ENCODE assay signal across 14 mouse cellular contexts in genomic region chr10:128297221-128297620, GRCm38 (mm10). TPM values are rescaled to one million over a fixed set of nuclear protein-coding genes. Genes with fewer than 3 reads are reported as not detected.
DNase-seq lines count a peak whose midpoint lies in the region; ATAC-seq lines count a peak whose summit lies in the region.
"Had no signal": no experiment of that assay in that cellular context is flagged by ENCODE, and none has a peak within 500 bp of the region (broad histone marks: within the 10 kb centered on the region; RNA-seq: fewer than 3 reads in every experiment).

No protein-coding gene starts in this region.

- no peak overlapping the region for H3K4me3 ChIP-seq in kidney, embryonic 16.5 days (ENCODE audit: low read length)
- H3K4me3 ChIP-seq: midbrain, embryonic 15.5 days; neural tube, embryonic 15.5 days had no signal

- peaks cover 2% of the 10 kb centered on the region; the same call in 1 of the 2 replicates for H3K4me1 ChIP-seq in kidney, embryonic 16.5 days (ENCODE audit: insufficient read depth, low read length)

- H3K36me3 ChIP-seq in kidney, embryonic 16.5 days (ENCODE audit: insufficient read depth, low read length) = 0 out of 2 replicates have a peak, but pooled peaks cover 3% of the 10 kb centered on the region
- H3K36me3 ChIP-seq: midbrain, embryonic 15.5 days had no signal

- DNase-seq in adrenal gland, postnatal 14 days = peak; percentile 63
- DNase-seq in adrenal gland, adult 8-10 months = no peak
- no peak for DNase-seq in kidney, adult 11 months
- peak; percentile 85 for DNase-seq in MN1 (ENCODE audit: low spot score)
- DNase-seq in cerebellum, postnatal 10 days = peak; percentile 83 to 87
- DNase-seq in gastrocnemius, adult 18-20 months (ENCODE audit: low spot score) = no peak
- DNase-seq in urinary bladder, postnatal 4 days (ENCODE audit: low spot score in 2 of 2) = no peak
- DNase-seq: lung, adult 18-20 months had no signal

- H3K4me2 ChIP-seq in kidney, embryonic 16.5 days (replicated peaks; ENCODE audit: low read depth, low read length) = no peak overlapping the region
- H3K4me2 ChIP-seq: midbrain, embryonic 15.5 days; neural tube, embryonic 15.5 days had no signal

- WGBS in kidney, embryonic 16.5 days = 73% methylated on average over 4 of the region's 4 CpGs

- H3K9me3 ChIP-seq in kidney, embryonic 16.5 days (ENCODE audit: low read length) = no peaks in the 10 kb centered on the region
- H3K9me3 ChIP-seq: midbrain, embryonic 15.5 days; neural tube, embryonic 15.5 days had no signal

- ATAC-seq in kidney, embryonic 16.5 days (ENCODE audit: low FRiP score, low TSS enrichment) = no peak
- ATAC-seq: midbrain, embryonic 15.5 days had no signal

- H3K9ac ChIP-seq in kidney, embryonic 16.5 days (replicated peaks; ENCODE audit: low read length) = 0 out of 2 replicates have a peak overlapping the region, but pooled peaks have one; percentile 49
- H3K9ac ChIP-seq: midbrain, embryonic 15.5 days; neural tube, embryonic 15.5 days had no signal

- no peaks in the 10 kb centered on the region for H3K27me3 ChIP-seq in kidney, embryonic 16.5 days (ENCODE audit: insufficient read depth, low read length)
- H3K27me3 ChIP-seq: midbrain, embryonic 15.5 days; neural tube, embryonic 15.5 days had no signal

- peak overlapping the region; percentile 35; the same call in 1 of the 2 replicates for H3K27ac ChIP-seq in kidney, embryonic 16.5 days (ENCODE audit: low read length)
- H3K27ac ChIP-seq: midbrain, embryonic 15.5 days; neural tube, embryonic 15.5 days had no signal

RNA-seq across cellular contexts. Expression of gene Il23a, which starts 1.3 kb away (rescaled TPM):
- 0.26 TPM in 1 of 2 replicates, not detected in the other for total RNA-seq in adrenal gland, postnatal 14 days (2021)
- total RNA-seq in adrenal gland, adult 8-10 months (2022) = under 1 TPM in 2 of 4 experiments, not detected in 2; 0.22 to 0.28 TPM
- 0.15 and 0.35 TPM in 2 replicates for polyA plus RNA-seq in kidney, embryonic 16.5 days (2015; fragmentation: Nextera tagmentation; extraction: Ambion mirVana)
- total RNA-seq in gastrocnemius, adult 18-20 months (2021) = not detected
- total RNA-seq: gastrocnemius, adult 8-10 months; layer of hippocampus, adult 18-20 months had no signal
- polyA plus RNA-seq: midbrain, embryonic 15.5 days had no signal

RNA-seq across cellular contexts. Expression of gene Pan2, which starts 5.9 kb away (rescaled TPM):
- total RNA-seq in adrenal gland, postnatal 14 days (2021) = 22.2 and 27.0 TPM in 2 replicates
- 10 to 100 TPM; 17.5 to 35.4 (median 24.2) TPM for total RNA-seq in adrenal gland, adult 8-10 months (2022)
- 42.0 and 45.0 TPM in 2 replicates for polyA plus RNA-seq in kidney, embryonic 16.5 days (2015; fragmentation: Nextera tagmentation; extraction: Ambion mirVana)
- 1 to 10 TPM; 3.3 to 3.7 TPM for total RNA-seq in gastrocnemius, adult 18-20 months (2021)

RNA-seq across cellular contexts. Expression of gene Cnpy2, which starts 25.0 kb away (rescaled TPM):
- total RNA-seq in adrenal gland, postnatal 14 days (2021) = 150 and 152 TPM in 2 replicates
- total RNA-seq in adrenal gland, adult 8-10 months (2022) = 100 to 1,000 TPM; 172 to 202 (median 177) TPM
- 343 and 370 TPM in 2 replicates for polyA plus RNA-seq in kidney, embryonic 16.5 days (2015; fragmentation: Nextera tagmentation; extraction: Ambion mirVana)
- total RNA-seq in gastrocnemius, adult 18-20 months (2021) = 10 to 100 TPM; 46.4 to 48.3 TPM

RNA-seq across cellular contexts. Expression of gene Stat2, which starts 26.9 kb away (rescaled TPM):
- total RNA-seq in adrenal gland, postnatal 14 days (2021) = 22.0 and 25.3 TPM in 2 replicates
- total RNA-seq in adrenal gland, adult 8-10 months (2022) = 10 to 100 TPM; 46.9 to 69.7 (median 57.7) TPM
- 12.9 and 14.9 TPM in 2 replicates for polyA plus RNA-seq in kidney, embryonic 16.5 days (2015; fragmentation: Nextera tagmentation; extraction: Ambion mirVana)
- total RNA-seq in gastrocnemius, adult 18-20 months (2021) = 1 to 10 TPM; 2.7 to 5.2 TPM

RNA-seq across cellular contexts. Expression of gene Apof, which starts 28.8 kb away (rescaled TPM):
- 10.4 and 138 TPM in 2 replicates for total RNA-seq in adrenal gland, postnatal 14 days (2021)
- 10 to 100 TPM in 2 of 4 experiments, 1 to 10 TPM in 2; 1.6 to 14.7 (median 6.9) TPM for total RNA-seq in adrenal gland, adult 8-10 months (2022)
- 0.62 and 0.69 TPM in 2 replicates for polyA plus RNA-seq in kidney, embryonic 16.5 days (2015; fragmentation: Nextera tagmentation; extraction: Ambion mirVana)
- total RNA-seq in gastrocnemius, adult 18-20 months (2021) = under 1 TPM in 1 of 2 experiments, not detected in 1; 0.28 TPM
- total RNA-seq: gastrocnemius, adult 8-10 months; layer of hippocampus, adult 18-20 months; left cerebral cortex, postnatal 25 days had no signal
- polyA plus RNA-seq: midbrain, embryonic 15.5 days; neural tube, embryonic 15.5 days had no signal

Comparison
In these comparisons a context has a peak if more than half of its experiments do, and no peak if none do; other contexts are left out.
1. DNase-seq: peak in adrenal gland, postnatal 14 days (single experiment), MN1 (single experiment) and cerebellum, postnatal 10 days (2 of 2); none in adrenal gland, adult 8-10 months (single experiment), kidney, adult 11 months (single experiment), gastrocnemius, adult 18-20 months (single experiment) and urinary bladder, postnatal 4 days (0 of 2).